Mouse (Mus musculus) limb, embryonic 12.5 days (tissue): ENCODE results near the gene Dab1. TPM values are rescaled to one million over a fixed set of nuclear protein-coding genes. Genes with fewer than 3 reads are reported as not detected.

Source experiments
- ATAC-seq: fragments of 200-750 bp; cut with Nextera tagmentation; 2 replicates; pipeline ENCODE4 v1.8.0; 2017; ENCODE audit warnings: low read depth, moderate TSS enrichment; ENCODE audit not compliant: insufficient number of reproducible peaks, insufficient read depth, low FRiP score, low TSS enrichment
- H3K27ac ChIP-seq: fragments of 300-500 bp; sonication (generic); 2 replicates; pipeline ENCODE4 v1.5.1; 2016; ENCODE audit warnings: mild to moderate bottlenecking, moderate library complexity
- H3K27me3 ChIP-seq: fragments of 300-500 bp; sonication (generic); 2 replicates; pipeline ENCODE4 v1.6.1; 2016; ENCODE audit warnings: mild to moderate bottlenecking, moderate library complexity
- H3K36me3 ChIP-seq: fragments of 300-500 bp; sonication (generic); 2 replicates; pipeline ENCODE4 v1.6.1; 2016; ENCODE audit warnings: mild to moderate bottlenecking, moderate library complexity
- H3K4me1 ChIP-seq: fragments of 300-500 bp; sonication (generic); replicated peaks from 2 replicates; pipeline ENCODE4 v1.6.1; 2016
- H3K4me2 ChIP-seq: fragments of 300-500 bp; sonication (generic); 2 replicates; pipeline ENCODE4 v1.6.1; 2016; ENCODE audit warnings: mild to moderate bottlenecking, moderate library complexity
- H3K4me3 ChIP-seq: fragments of 300-500 bp; sonication (generic); replicated peaks from 2 replicates; pipeline ENCODE4 v1.5.1; 2016; ENCODE audit warnings: mild to moderate bottlenecking
- H3K9ac ChIP-seq: fragments of 300-500 bp; sonication (generic); replicated peaks from 2 replicates; pipeline ENCODE4 v1.6.1; 2016; ENCODE audit warnings: mild to moderate bottlenecking, moderate library complexity
- H3K9me3 ChIP-seq: fragments of 300-500 bp; sonication (generic); 2 replicates; pipeline ENCODE4 v1.6.1; 2016; ENCODE audit warnings: mild to moderate bottlenecking, moderate library complexity
- WGBS: fragments of 180-500 bp; shearing (Covaris S2); methylation state at CpG from one replicate; pipeline ENCODE4 v1.1.7; 2016; 5-methylcytosine and 5-hydroxymethylcytosine counted together
- polyA plus RNA-seq: library from polyadenylated mRNA; unstranded; fragments of >200 nt; fragmentation: Nextera tagmentation; extraction: Ambion mirVana; gene quantifications from 2 replicates; pipeline ENCODE4 v1.2.1, GENCODE M21; 2016

Dab1 gene
- polyA plus RNA-seq, 1 experiment from 2014 or later = 23.8 TPM

DNA sequence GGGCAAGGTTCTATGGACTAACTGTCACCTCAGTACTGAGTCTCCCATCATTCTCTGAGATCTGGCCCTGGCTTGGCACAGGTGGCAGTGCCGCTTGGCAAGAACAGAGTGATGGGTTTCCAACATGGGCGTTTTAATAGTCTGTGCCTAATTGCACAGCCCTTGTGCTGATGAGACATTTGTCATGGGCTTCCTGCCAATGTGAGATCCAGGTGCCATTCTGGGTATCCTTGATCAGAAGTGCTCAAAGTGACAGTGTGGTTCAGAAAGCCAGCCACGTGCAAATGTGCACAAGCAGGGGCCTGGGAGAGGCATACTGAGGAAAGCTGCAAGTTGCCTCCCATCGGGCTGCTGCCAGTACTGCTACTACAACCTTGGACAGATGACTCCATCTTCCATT, 203.5 kb downstream of the Dab1 start:
- Histone ChIP-seq H3K27me3 (no peaks in the 10 kb centered on the region; the same call in 1 of the 2 replicates), H3K4me2 (no peak overlapping the region), H3K4me1 (no peaks in the 10 kb centered on the region), H3K9me3 (no peaks in the 10 kb centered on the region), H3K27ac (no peak overlapping the region), H3K9ac (no peak overlapping the region), H3K36me3 (no peaks in the 10 kb centered on the region), H3K4me3 (no peak overlapping the region)
- WGBS = 87% methylated on average over 4 of the region's 4 CpGs
- ATAC-seq = no peak

DNA sequence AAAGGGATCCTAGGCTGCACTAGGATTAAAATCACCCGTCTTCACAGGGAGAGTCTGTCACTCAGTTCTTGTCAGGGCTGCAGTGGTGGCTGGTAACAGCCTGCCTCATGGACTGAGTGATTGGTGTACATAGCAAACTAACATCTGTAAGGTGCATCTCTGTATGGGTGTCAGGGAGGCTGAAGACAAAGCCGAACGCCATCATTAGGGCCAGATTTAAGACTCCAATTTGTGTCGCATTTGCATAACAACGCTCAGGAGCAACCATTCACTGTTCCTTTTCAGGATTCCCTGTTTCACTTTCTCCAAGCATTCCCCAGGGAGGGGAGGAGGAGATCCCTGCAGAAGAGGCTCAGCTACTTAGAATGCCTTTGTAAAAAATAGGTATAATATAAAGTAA, 219.2 kb downstream of the Dab1 start:
- Histone ChIP-seq H3K4me2 (no peak overlapping the region), H3K27me3 (no peaks in the 10 kb centered on the region), H3K36me3 (no peaks in the 10 kb centered on the region), H3K9me3 (no peaks in the 10 kb centered on the region), H3K9ac (no peak overlapping the region), H3K4me1 (no peaks in the 10 kb centered on the region), H3K4me3 (no peak overlapping the region), H3K27ac (no peak overlapping the region)
- 36% methylated on average over 5 of the region's 5 CpGs for WGBS
- ATAC-seq = no peak

DNA sequence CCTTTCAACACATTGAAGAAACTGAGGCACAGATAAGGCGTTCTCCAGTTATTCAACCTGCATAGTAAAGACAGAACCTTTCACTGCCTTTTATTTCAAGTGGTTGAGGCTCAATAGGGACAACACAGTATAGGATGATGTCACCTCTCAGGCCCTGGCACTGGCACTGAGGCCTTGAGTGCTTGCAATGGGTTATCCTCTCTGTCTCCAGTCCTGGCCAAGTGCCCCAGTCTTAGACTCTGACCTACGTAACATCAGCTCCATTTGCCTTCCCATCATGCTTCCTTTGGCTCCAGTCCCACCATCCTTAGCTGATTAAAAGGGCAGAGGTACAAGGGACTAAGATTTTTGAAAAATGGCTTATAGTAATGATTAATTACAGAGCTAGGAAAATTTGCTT, 220.4 kb downstream of the Dab1 start:
- H3K4me3 ChIP-seq = no peak overlapping the region
- H3K9ac ChIP-seq = no peak overlapping the region
- ATAC-seq = no peak
- no peaks in the 10 kb centered on the region for H3K36me3 ChIP-seq
- no peak overlapping the region for H3K27ac ChIP-seq
- no peaks in the 10 kb centered on the region for H3K27me3 ChIP-seq
- H3K4me2 ChIP-seq = no peak overlapping the region
- no peaks in the 10 kb centered on the region for H3K9me3 ChIP-seq
- 0 out of 2 replicates have a peak, but pooled peaks cover 3% of the 10 kb centered on the region for H3K4me1 ChIP-seq
- WGBS = 90% methylated on average over 2 of the region's 2 CpGs

DNA sequence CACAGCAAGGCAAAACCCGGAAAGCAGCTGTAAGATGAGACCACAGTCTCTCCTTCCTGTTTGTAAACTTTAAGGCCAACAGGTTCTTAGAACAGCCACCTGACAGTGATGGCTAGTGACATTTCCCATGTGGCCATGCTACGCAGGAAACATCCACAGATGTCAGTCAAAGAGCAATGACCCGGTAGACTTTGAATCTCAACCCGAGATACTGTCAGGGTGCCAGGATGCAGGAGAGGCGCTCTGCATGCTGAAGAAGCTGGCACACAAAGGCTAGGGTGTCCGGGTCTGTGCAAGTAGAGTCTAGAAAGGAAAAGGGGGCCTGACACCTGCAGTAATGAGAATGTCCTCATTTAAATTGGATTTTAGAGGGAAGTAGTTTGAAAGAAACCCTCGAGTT, 222.0 kb downstream of the Dab1 start:
- H3K4me1 ChIP-seq = 0 out of 2 replicates have a peak, but pooled peaks cover 3% of the 10 kb centered on the region
- 71% methylated on average over 7 of the region's 7 CpGs for WGBS

DNA sequence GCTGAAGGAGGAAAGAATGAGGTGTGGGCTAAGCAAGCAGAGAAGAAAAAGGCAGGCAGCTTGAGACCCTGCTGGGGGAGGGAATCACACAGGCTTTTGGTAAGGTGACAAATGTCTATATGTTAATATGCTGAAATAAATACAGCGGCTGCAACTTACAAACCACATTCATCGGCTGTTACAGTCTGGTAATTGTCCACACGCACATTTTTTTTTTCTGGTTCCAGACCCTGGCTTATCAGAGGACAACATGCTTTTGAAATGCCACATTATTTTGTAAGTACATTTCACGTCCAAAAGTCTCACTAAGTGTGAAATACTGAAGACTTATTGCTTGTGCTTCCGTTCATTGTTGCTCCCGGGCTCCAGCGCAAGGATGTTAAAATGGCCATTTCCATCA, 225.5 kb downstream of the Dab1 start:
- 81% methylated on average over 7 of the region's 7 CpGs for WGBS
- Histone ChIP-seq H3K9me3 (no peaks in the 10 kb centered on the region), H3K4me2 (no peak overlapping the region), H3K4me1 (0 out of 2 replicates have a peak, but pooled peaks cover 3% of the 10 kb centered on the region), H3K9ac (no peak overlapping the region), H3K27ac (no peak overlapping the region), H3K36me3 (no peaks in the 10 kb centered on the region), H3K27me3 (no peaks in the 10 kb centered on the region), H3K4me3 (no peak overlapping the region)
- no peak for ATAC-seq

More for the DNA sequence above, 222.0 kb downstream of the Dab1 start:
- Histone ChIP-seq H3K9ac (no peak overlapping the region), H3K27me3 (no peaks in the 10 kb centered on the region), H3K27ac (no peak overlapping the region), H3K36me3 (no peaks in the 10 kb centered on the region), H3K9me3 (no peaks in the 10 kb centered on the region), H3K4me2 (no peak overlapping the region), H3K4me3 (no peak overlapping the region)
- ATAC-seq = no peak

DNA sequence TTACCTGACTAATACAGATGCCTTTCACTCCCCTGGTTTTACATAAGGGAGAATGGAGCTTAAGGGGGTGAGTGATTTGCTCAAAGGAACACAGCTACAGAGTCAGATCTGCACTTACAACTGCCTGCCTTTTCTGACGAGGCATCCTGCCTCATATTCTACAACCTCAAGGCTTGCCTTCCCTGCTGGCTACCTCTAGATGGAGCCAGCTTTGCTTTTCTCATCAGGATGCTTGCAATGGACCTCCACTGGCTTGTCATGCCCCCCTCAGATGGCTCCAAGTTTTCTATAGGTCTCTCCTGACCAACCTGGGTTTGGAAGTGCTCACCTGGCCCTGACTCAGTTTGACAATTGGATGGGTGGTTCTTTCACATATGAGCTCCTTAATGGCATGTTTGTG, 238.0 kb downstream of the Dab1 start:
- no peaks in the 10 kb centered on the region; the same call in 1 of the 2 replicates for H3K27me3 ChIP-seq
- no peak for ATAC-seq

DNA sequence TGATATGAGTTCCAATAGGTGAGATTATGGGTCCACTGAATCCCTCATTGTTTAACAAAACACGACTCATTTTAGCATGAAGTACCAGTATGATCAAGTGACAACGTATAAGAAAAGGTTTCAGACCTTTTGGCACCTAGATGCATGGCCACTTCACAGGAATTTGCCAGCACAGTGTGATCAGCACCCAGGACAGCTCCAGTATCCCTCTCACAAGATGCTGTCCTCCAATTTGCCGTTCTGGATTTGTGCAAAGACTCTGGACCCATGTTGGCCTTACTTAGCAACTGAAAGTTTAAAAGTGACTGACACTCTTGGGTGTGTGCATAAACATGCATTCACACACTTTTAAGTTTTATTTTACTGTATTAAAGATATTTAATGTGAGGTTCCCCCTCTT, 256.4 kb downstream of the Dab1 start:
- 16% methylated on average over 3 of the region's 3 CpGs for whole genome bisulfite sequencing
- no peaks in the 10 kb centered on the region for H3K9me3 ChIP-seq
- ATAC-seq = no peak

More for the DNA sequence above, 238.0 kb downstream of the Dab1 start:
- no peak overlapping the region for H3K4me3 ChIP-seq
- no peaks in the 10 kb centered on the region for H3K9me3 ChIP-seq
- H3K4me2 ChIP-seq = no peak overlapping the region
- 20% methylated on average over 1 of the region's 1 CpGs for WGBS
- H3K36me3 ChIP-seq = no peaks in the 10 kb centered on the region
- no peak overlapping the region for H3K27ac ChIP-seq
- no peaks in the 10 kb centered on the region for H3K4me1 ChIP-seq
- no peak overlapping the region for H3K9ac ChIP-seq

DNA sequence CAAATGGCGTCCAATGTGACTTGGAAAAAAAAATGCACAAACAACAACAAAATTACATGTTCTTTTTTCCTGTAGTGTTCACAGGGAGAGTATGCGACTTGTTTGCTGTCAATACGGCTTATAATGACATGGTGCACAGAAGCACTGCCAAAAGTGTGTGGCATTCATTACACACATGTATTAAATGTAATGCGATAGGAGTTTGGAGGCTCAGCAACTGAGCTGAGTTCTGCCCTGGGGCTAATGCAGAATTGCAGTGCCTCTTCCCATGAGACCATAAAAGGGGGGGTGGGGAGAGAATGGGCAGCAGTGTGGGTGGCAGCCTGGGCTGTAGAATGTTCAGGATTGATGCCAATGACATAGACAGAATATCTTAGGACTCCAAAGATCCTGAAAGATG, 259.7 kb downstream of the Dab1 start:
- Histone ChIP-seq H3K9ac (no peak overlapping the region), H3K27ac (no peak overlapping the region), H3K27me3 (no peaks in the 10 kb centered on the region), H3K4me3 (no peak overlapping the region), H3K4me1 (peaks cover 6% of the 10 kb centered on the region), H3K36me3 (no peaks in the 10 kb centered on the region), H3K4me2 (no peak overlapping the region), H3K9me3 (no peaks in the 10 kb centered on the region)
- WGBS = 56% methylated on average over 4 of the region's 4 CpGs
- ATAC-seq = no peak

More for the DNA sequence above, 256.4 kb downstream of the Dab1 start:
- no peaks in the 10 kb centered on the region for H3K36me3 ChIP-seq
- no peak overlapping the region for H3K9ac ChIP-seq
- no peak overlapping the region for H3K27ac ChIP-seq
- H3K4me1 ChIP-seq = peaks cover 6% of the 10 kb centered on the region
- H3K27me3 ChIP-seq = no peaks in the 10 kb centered on the region
- no peak overlapping the region for H3K4me3 ChIP-seq
- no peak overlapping the region for H3K4me2 ChIP-seq

DNA sequence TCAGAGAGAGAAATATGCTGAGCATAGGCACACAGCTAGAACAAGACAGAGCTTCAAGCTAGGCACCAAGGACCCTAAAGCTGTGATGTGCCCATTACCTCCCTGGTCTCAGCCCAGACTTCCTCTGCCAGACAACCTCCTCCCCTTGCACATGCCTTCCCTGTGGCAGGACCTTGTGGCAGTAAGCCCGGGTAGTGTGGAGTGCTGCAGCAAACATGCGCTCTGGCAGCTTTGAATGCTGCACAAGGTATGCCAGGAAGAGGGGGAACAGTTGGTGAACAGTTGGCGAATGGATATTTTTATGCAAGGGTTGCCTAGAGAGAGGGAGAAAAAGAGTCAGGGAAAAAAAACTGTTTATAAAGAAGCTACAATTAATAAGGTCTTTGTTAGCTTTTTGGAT, 262.5 kb downstream of the Dab1 start:
- H3K27ac ChIP-seq = no peak overlapping the region
- no peak overlapping the region for H3K4me2 ChIP-seq
- H3K4me1 ChIP-seq = peaks cover 6% of the 10 kb centered on the region
- no peak overlapping the region for H3K4me3 ChIP-seq
- no peaks in the 10 kb centered on the region for H3K36me3 ChIP-seq
- H3K9ac ChIP-seq = no peak overlapping the region
- no peak for ATAC-seq
- no peaks in the 10 kb centered on the region for H3K27me3 ChIP-seq
- H3K9me3 ChIP-seq = no peaks in the 10 kb centered on the region
- 81% methylated on average over 3 of the region's 3 CpGs for WGBS

DNA sequence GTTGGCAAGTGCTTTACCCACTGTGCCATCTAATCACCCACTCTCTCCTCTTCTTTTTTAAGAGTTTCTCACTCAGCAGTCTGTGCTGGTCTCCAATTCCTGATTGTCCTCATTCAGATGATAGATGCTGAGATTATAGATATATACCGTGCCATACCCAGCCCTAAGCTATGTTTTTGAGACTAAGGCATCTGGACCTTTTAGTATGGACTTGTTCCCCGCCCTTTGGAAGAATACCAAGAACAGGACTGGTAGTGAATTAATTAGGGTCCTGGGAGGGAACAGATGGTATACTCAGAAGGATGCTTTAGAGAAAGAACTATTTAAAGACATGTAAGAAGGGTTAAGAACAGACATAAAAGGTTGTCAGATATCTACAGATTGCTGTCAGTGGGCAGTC, 268.9 kb downstream of the Dab1 start:
- Histone ChIP-seq H3K27ac (no peak overlapping the region), H3K36me3 (no peaks in the 10 kb centered on the region), H3K27me3 (no peaks in the 10 kb centered on the region), H3K4me2 (no peak overlapping the region), H3K4me3 (no peak overlapping the region), H3K9ac (no peak overlapping the region), H3K4me1 (no peaks in the 10 kb centered on the region), H3K9me3 (no peaks in the 10 kb centered on the region)
- no peak for ATAC-seq
- WGBS = 87% methylated on average over 2 of the region's 2 CpGs

DNA sequence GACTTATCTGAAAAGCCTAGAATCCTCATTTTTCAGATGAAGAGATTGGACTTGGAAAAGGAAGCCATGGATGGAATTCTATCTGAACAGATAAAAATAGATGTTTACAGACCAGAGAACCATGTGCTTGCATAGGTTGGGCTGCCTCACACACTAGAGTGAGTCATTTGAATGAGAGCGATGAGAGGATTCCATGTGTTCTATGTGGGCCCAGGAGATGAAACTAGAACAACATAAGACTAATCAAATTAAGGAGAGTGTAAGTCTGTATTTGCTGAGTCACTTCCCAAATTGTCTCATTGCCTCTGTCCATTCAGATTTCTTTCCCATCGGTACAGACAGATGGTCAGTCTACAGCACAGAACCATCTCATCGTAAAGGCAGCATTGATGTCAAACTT, 270.0 kb downstream of the Dab1 start:
- Histone ChIP-seq H3K4me2 (no peak overlapping the region), H3K4me3 (no peak overlapping the region), H3K36me3 (no peaks in the 10 kb centered on the region), H3K9ac (no peak overlapping the region), H3K27me3 (no peaks in the 10 kb centered on the region), H3K4me1 (no peaks in the 10 kb centered on the region), H3K27ac (no peak overlapping the region), H3K9me3 (no peaks in the 10 kb centered on the region)
- 92% methylated on average over 3 of the region's 3 CpGs for WGBS
- ATAC-seq = no peak

DNA sequence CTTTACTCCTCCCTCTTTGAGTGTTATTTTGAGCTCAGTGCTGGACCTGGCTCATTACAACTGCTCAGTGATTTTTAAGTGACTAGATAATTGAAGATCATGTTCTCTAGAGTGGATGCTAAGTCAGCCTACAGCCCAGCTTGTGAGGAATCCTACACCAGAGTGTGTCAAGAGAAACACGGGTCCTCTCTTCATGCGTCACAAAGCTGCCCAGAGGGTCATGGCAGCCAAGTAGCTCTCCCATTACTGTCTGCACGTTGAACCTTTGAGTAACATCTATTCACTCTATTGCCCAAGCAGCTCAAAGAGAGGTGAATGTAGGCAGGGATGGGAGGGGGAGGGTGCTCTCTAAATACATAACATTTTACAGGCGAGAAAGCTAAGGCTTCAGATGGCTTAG, 277.6 kb downstream of the Dab1 start:
- no peak overlapping the region for H3K4me2 ChIP-seq
- WGBS = 83% methylated on average over 4 of the region's 4 CpGs
- no peaks in the 10 kb centered on the region for H3K27me3 ChIP-seq
- no peak overlapping the region for H3K27ac ChIP-seq
- H3K4me1 ChIP-seq = no peaks in the 10 kb centered on the region
- no peaks in the 10 kb centered on the region for H3K36me3 ChIP-seq
- no peak for ATAC-seq
- H3K9me3 ChIP-seq = no peaks in the 10 kb centered on the region
- H3K4me3 ChIP-seq = no peak overlapping the region
- H3K9ac ChIP-seq = no peak overlapping the region
